Mouse (Mus musculus) C2C12 (cell line): ENCODE measurements at regions not wholly inside any gene's neighbourhood (a gene's known extent, or its start where the extent isn't known, plus 50 kb on each side); places are given as distances from the start of the nearest gene placed in this dataset.

ENCODE experiments used
- H3K27me3 ChIP-seq: one replicate; pipeline ENCODE4 v1.6.1; 2011; ENCODE audit not compliant: control insufficient read depth, insufficient read depth, insufficient read length
- H3K36me3 ChIP-seq: one replicate; pipeline ENCODE4 v1.6.1; 2011; ENCODE audit not compliant: control insufficient read depth, insufficient read depth
- H3K4me3 ChIP-seq: one replicate; pipeline ENCODE4 v1.5.1; 2011; ENCODE audit warnings: mild to moderate bottlenecking, control low read depth; ENCODE audit not compliant: poor library complexity, insufficient read depth, severe bottlenecking
- H3K79me2 ChIP-seq: one replicate; pipeline ENCODE4 v1.6.1; 2011; ENCODE audit not compliant: control insufficient read depth, insufficient read depth
- H3K79me3 ChIP-seq: one replicate; pipeline ENCODE4 v1.6.1; 2011; ENCODE audit warnings: low read depth, control low read depth
- H3ac ChIP-seq: one replicate; pipeline ENCODE3; 2011; ENCODE audit warnings: low read depth; ENCODE audit not compliant: control insufficient read depth, insufficient read length
- CEBPB ChIP-seq: IDR thresholded peaks from one replicate; pipeline ENCODE4 v1.6.1; 2011; ENCODE audit warnings: low read depth, mild to moderate bottlenecking, control low read depth, moderate library complexity
- CTCF ChIP-seq: IDR thresholded peaks from one replicate; pipeline ENCODE4 v1.5.1; 2011; ENCODE audit not compliant: control insufficient read depth, insufficient read depth, insufficient read length
- FOSL1 ChIP-seq: IDR thresholded peaks from one replicate; pipeline ENCODE4 v1.8.0; 2011; ENCODE audit warnings: mild to moderate bottlenecking, low read length; ENCODE audit not compliant: poor library complexity, insufficient read depth, severe bottlenecking
- MAX ChIP-seq: IDR thresholded peaks from one replicate; pipeline ENCODE4 v1.6.1; 2011; ENCODE audit warnings: mild to moderate bottlenecking, control low read depth
- MYOD1 ChIP-seq: IDR thresholded peaks from one replicate; pipeline ENCODE4 v1.6.1; 2011; ENCODE audit warnings: low read depth; ENCODE audit not compliant: control insufficient read depth, insufficient read length
- MYOG ChIP-seq: IDR thresholded peaks from one replicate; pipeline ENCODE4 v1.6.1; 2011; ENCODE audit not compliant: control insufficient read depth, insufficient read length; ENCODE audit errors: extremely low read depth
- USF1 ChIP-seq: IDR thresholded peaks from one replicate; pipeline ENCODE4 v1.6.1; 2011; ENCODE audit warnings: low read depth, mild to moderate bottlenecking, control low read depth, moderate library complexity

- H3K79me2 ChIP-seq = no peaks in the 10 kb centered on the region
- TF ChIP-seq CTCF (no peak), FOSL1 (no peak), MAX (no peak), MYOG (no peak), CEBPB (no peak), USF1 (no peak), MYOD1 (no peak)
- H3K79me3 ChIP-seq = no peaks in the 10 kb centered on the region
- H3K27me3 ChIP-seq = no peaks in the 10 kb centered on the region
- H3K4me3 ChIP-seq = no peak overlapping the region
- H3ac ChIP-seq = no peak overlapping the region
- H3K36me3 ChIP-seq = no peaks in the 10 kb centered on the region
Measured at GRCm38 (mm10) chr10:66539846-66540245, 556.1 kb upstream of the Jmjd1c start.

GRCm38 (mm10) chr10:66546656-66547055, 549.3 kb upstream of the Jmjd1c start:
- no peaks in the 10 kb centered on the region for H3K79me2 ChIP-seq
- no peaks in the 10 kb centered on the region for H3K27me3 ChIP-seq
- H3K4me3 ChIP-seq = no peak overlapping the region
- TF ChIP-seq MYOD1 (no peak), MAX (no peak), CTCF (no peak), CEBPB (no peak), FOSL1 (no peak), USF1 (no peak), MYOG (no peak)
- no peak overlapping the region for H3ac ChIP-seq
- no peaks in the 10 kb centered on the region for H3K79me3 ChIP-seq
- H3K36me3 ChIP-seq = no peaks in the 10 kb centered on the region

DNA sequence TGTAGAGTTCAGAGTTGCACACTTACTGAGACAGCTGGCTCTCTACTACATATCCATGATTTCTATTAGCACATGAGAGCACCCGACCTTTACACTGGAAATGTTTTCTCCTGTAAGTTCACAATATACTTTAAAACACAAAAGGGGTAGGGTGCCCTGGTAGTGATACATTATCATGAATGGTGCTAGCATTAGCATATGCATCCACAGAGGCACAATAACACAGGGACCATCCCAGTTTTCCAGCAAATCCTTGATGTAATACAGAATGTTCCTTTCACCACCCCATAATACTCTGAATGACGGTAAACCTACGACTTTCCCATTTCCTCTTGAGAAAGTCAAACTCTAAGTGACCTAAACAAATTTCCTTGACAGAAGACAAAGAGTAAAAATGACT, 548.3 kb upstream of the Jmjd1c start:
- Histone ChIP-seq H3ac (no peak overlapping the region), H3K79me3 (no peaks in the 10 kb centered on the region), H3K79me2 (no peaks in the 10 kb centered on the region), H3K36me3 (no peaks in the 10 kb centered on the region), H3K27me3 (no peaks in the 10 kb centered on the region), H3K4me3 (no peak overlapping the region)
- no peak for TF ChIP-seq CTCF
- TF ChIP-seq USF1 = no peak
- no peak for TF ChIP-seq FOSL1
- no peak for TF ChIP-seq MYOD1
- TF ChIP-seq MYOG = no peak
- no peak for TF ChIP-seq MAX
- TF ChIP-seq CEBPB = no peak

- no peaks in the 10 kb centered on the region for H3K79me3 ChIP-seq
- TF ChIP-seq USF1 (no peak), MYOD1 (no peak), MYOG (no peak), FOSL1 (no peak), CEBPB (no peak), CTCF (no peak), MAX (no peak)
- no peak overlapping the region for H3ac ChIP-seq
- no peaks in the 10 kb centered on the region for H3K36me3 ChIP-seq
- H3K79me2 ChIP-seq = no peaks in the 10 kb centered on the region
- no peak overlapping the region for H3K4me3 ChIP-seq
- no peaks in the 10 kb centered on the region for H3K27me3 ChIP-seq
Measured at GRCm38 (mm10) chr10:66548073-66548472, 547.9 kb upstream of the Jmjd1c start.

DNA sequence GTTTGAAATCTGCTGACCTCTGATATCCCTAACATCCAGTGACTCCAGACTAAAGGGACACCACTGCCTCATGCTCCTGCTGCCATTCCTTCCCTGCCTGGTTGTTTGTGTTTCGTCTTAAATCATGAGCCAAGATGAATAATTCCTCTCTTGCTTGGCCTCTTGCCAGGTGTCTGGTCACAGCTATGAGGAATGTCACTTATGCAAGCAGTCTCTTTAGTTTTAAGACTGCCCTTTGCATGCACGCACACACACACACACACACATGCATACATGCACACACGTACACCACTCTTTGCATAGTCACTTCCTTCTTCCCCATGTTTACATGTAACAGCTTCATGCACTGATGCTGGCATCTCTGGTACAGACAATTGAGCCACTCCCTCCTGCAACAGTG, 543.0 kb upstream of the Jmjd1c start:
- Histone ChIP-seq H3ac (no peak overlapping the region), H3K79me3 (no peaks in the 10 kb centered on the region), H3K27me3 (no peaks in the 10 kb centered on the region), H3K4me3 (no peak overlapping the region), H3K79me2 (no peaks in the 10 kb centered on the region), H3K36me3 (no peaks in the 10 kb centered on the region)
- TF ChIP-seq MYOG = no peak
- TF ChIP-seq CTCF = no peak
- TF ChIP-seq CEBPB = no peak
- no peak for TF ChIP-seq MAX
- TF ChIP-seq USF1 = no peak
- no peak for TF ChIP-seq MYOD1
- no peak for TF ChIP-seq FOSL1

DNA sequence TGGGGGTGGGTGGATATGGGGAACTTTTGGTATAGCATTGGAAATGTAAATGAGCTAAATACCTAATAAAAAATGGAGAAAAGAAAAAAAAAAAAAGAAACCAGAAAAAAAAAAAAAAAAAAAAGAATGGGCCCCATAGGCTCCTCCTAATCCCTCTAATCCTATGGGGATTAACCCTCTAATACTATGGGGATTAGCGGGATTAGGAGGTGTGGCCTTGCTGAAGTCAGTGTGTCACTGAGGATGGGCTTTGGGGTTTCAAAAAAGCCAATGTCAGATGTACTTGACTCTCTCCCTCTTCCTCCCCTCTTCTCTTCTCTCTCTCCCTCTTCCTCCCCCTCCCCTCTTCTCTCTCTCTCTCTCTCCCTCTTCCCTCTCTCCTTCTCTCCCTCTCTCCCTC, 541.7 kb upstream of the Jmjd1c start:
- no peaks in the 10 kb centered on the region for H3K79me2 ChIP-seq
- H3K79me3 ChIP-seq = no peaks in the 10 kb centered on the region
- H3K4me3 ChIP-seq = no peak overlapping the region
- no peak overlapping the region for H3ac ChIP-seq
- TF ChIP-seq MYOD1 (no peak), MAX (no peak), CTCF (no peak), CEBPB (no peak), USF1 (no peak)
- H3K27me3 ChIP-seq = no peaks in the 10 kb centered on the region
- H3K36me3 ChIP-seq = no peaks in the 10 kb centered on the region
